Mouse (Mus musculus): ENCODE measurements around the gene Defa28. TPM values are rescaled to one million over a fixed set of nuclear protein-coding genes. Genes with fewer than 3 reads are reported as not detected.
"Not testable (repeated sequence)": the region's sequence is repeated elsewhere in the genome, so short reads cannot be mapped to it uniquely, and the experiment has no call there.

Defa28 gene
- not detected in 2 replicates for polyA plus RNA-seq (2015; fragmentation: Nextera tagmentation; extraction: Ambion mirVana)

DNA sequence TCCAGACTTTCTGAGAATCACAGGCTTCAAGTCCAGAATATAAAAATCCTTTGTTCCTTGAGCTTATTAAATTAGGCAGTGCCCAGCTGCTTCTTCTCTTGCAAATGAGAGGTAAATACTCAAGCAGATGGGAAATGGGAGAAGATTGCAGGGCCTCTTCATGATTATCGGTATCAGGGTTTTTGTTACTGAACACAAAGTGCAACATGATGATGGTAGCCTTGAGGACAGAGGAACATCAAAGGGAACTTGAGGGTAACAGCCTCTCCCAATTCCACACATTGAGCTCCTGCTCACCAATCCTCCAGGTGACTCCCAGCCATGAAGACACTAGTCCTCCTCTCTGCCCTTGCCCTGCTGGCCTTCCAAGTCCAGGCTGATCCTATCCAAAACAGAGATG lies at the start of gene Defa28:
Defa28 (plus strand) TSS at position 301 of the 400 bp plus-strand sequence.
- not testable (repeated sequence) for H3K36me3 ChIP-seq (ENCODE audit: control insufficient read depth, insufficient read depth, low read length); H3K4me1 ChIP-seq (replicated peaks; ENCODE audit: control insufficient read depth, insufficient read depth); ATAC-seq (ENCODE audit: low FRiP score, low TSS enrichment); H3K27me3 ChIP-seq (ENCODE audit: control insufficient read depth, insufficient read depth, low read length); DNase-seq (ENCODE audit: low spot score); H3K9ac ChIP-seq (ENCODE audit: low read length); H3K27ac ChIP-seq (replicated peaks); H3K9me3 ChIP-seq (ENCODE audit: control insufficient read depth, low read length); H3K4me2 ChIP-seq (replicated peaks; ENCODE audit: low read depth); H3K4me3 ChIP-seq (ENCODE audit: low read depth, low read length)
- WGBS = no CpG with 5 or more reads among the region's 1 CpGs

DNA sequence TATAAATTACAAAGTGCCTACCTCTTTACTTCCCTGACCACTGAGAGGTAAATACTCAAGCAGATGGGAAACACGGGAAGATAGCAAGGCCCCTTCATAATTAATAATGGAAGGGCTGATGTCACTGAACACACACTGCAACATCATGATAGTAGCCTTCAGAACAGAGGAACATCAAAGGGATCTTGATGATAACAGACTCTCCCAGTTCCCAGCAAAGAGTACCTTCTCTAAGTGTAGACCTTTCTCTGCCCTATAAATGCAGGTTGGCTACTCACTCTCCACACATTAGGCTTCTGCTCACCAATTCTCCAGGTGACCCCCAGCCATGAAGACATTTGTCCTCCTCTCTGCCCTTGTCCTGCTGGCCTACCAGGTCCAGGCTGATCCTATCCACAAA lies 17.7 kb upstream of the Defa28 start, which contains the start of gene Defa37:
Defa37 (plus strand) TSS at position 301 of the 400 bp plus-strand sequence.
- not testable (repeated sequence) for H3K4me2 ChIP-seq (replicated peaks; ENCODE audit: low read depth)
- no CpG with 5 or more reads among the region's 1 CpGs for WGBS

GRCm38 (mm10) chr8:21594408-21594807 lies 11.6 kb downstream of the Defa28 start, which contains the start of gene Gm7861:
Gene Gm7861 (minus strand): TSS chr8:21594508.
- not testable (repeated sequence) for ATAC-seq (ENCODE audit: low FRiP score, low TSS enrichment); H3K27me3 ChIP-seq (ENCODE audit: control insufficient read depth, insufficient read depth, low read length); H3K4me2 ChIP-seq (replicated peaks; ENCODE audit: low read depth); H3K4me3 ChIP-seq (ENCODE audit: low read depth, low read length); DNase-seq (ENCODE audit: low spot score); H3K9me3 ChIP-seq (ENCODE audit: control insufficient read depth, low read length); H3K36me3 ChIP-seq (ENCODE audit: control insufficient read depth, insufficient read depth, low read length); H3K4me1 ChIP-seq (replicated peaks; ENCODE audit: control insufficient read depth, insufficient read depth); H3K9ac ChIP-seq (ENCODE audit: low read length); H3K27ac ChIP-seq (replicated peaks)
- no CpG with 5 or more reads among the region's 1 CpGs for WGBS

More for the DNA sequence above, 17.7 kb upstream of the Defa28 start, which contains the start of gene Defa37:
- not testable (repeated sequence) for H3K4me1 ChIP-seq (replicated peaks; ENCODE audit: control insufficient read depth, insufficient read depth); DNase-seq (ENCODE audit: low spot score); H3K36me3 ChIP-seq (ENCODE audit: control insufficient read depth, insufficient read depth, low read length); H3K4me3 ChIP-seq (ENCODE audit: low read depth, low read length); H3K27ac ChIP-seq (replicated peaks); H3K9ac ChIP-seq (ENCODE audit: low read length); ATAC-seq (ENCODE audit: low FRiP score, low TSS enrichment); H3K9me3 ChIP-seq (ENCODE audit: control insufficient read depth, low read length); H3K27me3 ChIP-seq (ENCODE audit: control insufficient read depth, insufficient read depth, low read length)

DNA sequence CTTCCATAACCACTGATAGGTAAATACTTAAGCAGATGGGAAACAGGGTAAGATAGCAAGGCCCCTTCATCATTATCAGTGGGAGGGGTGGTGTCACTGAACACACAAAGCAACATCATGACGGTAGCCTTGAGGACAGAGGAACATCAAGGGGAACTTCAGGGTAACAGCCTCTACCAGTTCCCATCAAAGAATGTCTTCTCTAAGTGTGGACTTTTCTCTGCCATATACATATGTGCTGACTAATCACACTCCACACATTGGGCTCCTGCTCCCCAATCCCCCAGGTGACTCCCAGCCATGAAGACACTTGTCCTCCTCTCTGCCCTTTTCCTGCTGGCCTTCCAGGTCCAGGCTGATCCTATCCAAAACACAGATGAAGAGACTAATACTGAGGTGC lies 35.1 kb downstream of the Defa28 start, which contains the start of gene Defa26:
Defa26 (plus strand) TSS at position 301 of the 400 bp plus-strand sequence.
- not testable (repeated sequence) for H3K4me2 ChIP-seq (replicated peaks; ENCODE audit: low read depth); H3K27ac ChIP-seq (replicated peaks); H3K36me3 ChIP-seq (ENCODE audit: control insufficient read depth, insufficient read depth, low read length); H3K4me3 ChIP-seq (ENCODE audit: low read depth, low read length); H3K9me3 ChIP-seq (ENCODE audit: control insufficient read depth, low read length); ATAC-seq (ENCODE audit: low FRiP score, low TSS enrichment); H3K9ac ChIP-seq (ENCODE audit: low read length); H3K4me1 ChIP-seq (replicated peaks; ENCODE audit: control insufficient read depth, insufficient read depth); DNase-seq (ENCODE audit: low spot score); H3K27me3 ChIP-seq (ENCODE audit: control insufficient read depth, insufficient read depth, low read length)
- no CpG with 5 or more reads among the region's 1 CpGs for WGBS

Other genes with a start within 250 kb of the Defa28 start
- gene Defa2, start 204.5 kb upstream of the Defa28 start, polyA plus RNA-seq (2015; fragmentation: Nextera tagmentation; extraction: Ambion mirVana) = not detected in 2 replicates
- not detected in 2 replicates for gene Defa33, start 191.2 kb upstream of the Defa28 start, polyA plus RNA-seq (2015; fragmentation: Nextera tagmentation; extraction: Ambion mirVana)
- gene Defa36, start 155.6 kb upstream of the Defa28 start, polyA plus RNA-seq (2015; fragmentation: Nextera tagmentation; extraction: Ambion mirVana) = not detected in 2 replicates
- not detected in 2 replicates for gene Gm7849, start 126.4 kb upstream of the Defa28 start, polyA plus RNA-seq (2015; fragmentation: Nextera tagmentation; extraction: Ambion mirVana)
- gene Defa20, start 73.7 kb upstream of the Defa28 start, polyA plus RNA-seq (2015; fragmentation: Nextera tagmentation; extraction: Ambion mirVana) = not detected in 2 replicates
- gene Defa32, start 54.0 kb upstream of the Defa28 start, polyA plus RNA-seq (2015; fragmentation: Nextera tagmentation; extraction: Ambion mirVana) = not detected in 2 replicates
- not detected in 2 replicates for gene Defa37, start 17.6 kb upstream of the Defa28 start, polyA plus RNA-seq (2015; fragmentation: Nextera tagmentation; extraction: Ambion mirVana)
- not detected in 2 replicates for gene Gm7861, start 11.5 kb downstream of the Defa28 start, polyA plus RNA-seq (2015; fragmentation: Nextera tagmentation; extraction: Ambion mirVana)
- gene Defa26, start 35.2 kb downstream of the Defa28 start, polyA plus RNA-seq (2015; fragmentation: Nextera tagmentation; extraction: Ambion mirVana) = not detected in 2 replicates
- gene Defa17, start 72.8 kb downstream of the Defa28 start, polyA plus RNA-seq (2015; fragmentation: Nextera tagmentation; extraction: Ambion mirVana) = not detected in 2 replicates
- gene Defa34, start 82.8 kb downstream of the Defa28 start, polyA plus RNA-seq (2015; fragmentation: Nextera tagmentation; extraction: Ambion mirVana) = not detected in 2 replicates
- not detected in 2 replicates for gene AY761184, start 120.6 kb downstream of the Defa28 start, polyA plus RNA-seq (2015; fragmentation: Nextera tagmentation; extraction: Ambion mirVana)
- not detected in 2 replicates for gene Defa24, start 151.5 kb downstream of the Defa28 start, polyA plus RNA-seq (2015; fragmentation: Nextera tagmentation; extraction: Ambion mirVana)
- not detected in 2 replicates for gene Defb50, start 240.5 kb downstream of the Defa28 start, polyA plus RNA-seq (2015; fragmentation: Nextera tagmentation; extraction: Ambion mirVana)